Mouse (Mus musculus) kidney, embryonic 14.5 days (tissue): Measurements from ENCODE around the gene Cnnm2. TPM values are rescaled to one million over a fixed set of nuclear protein-coding genes. Genes with fewer than 3 reads are reported as not detected.

ENCODE experiments used
- ATAC-seq: fragments of 200-750 bp; cut with Nextera tagmentation; 2 replicates; pipeline ENCODE4 v1.8.0; 2017; ENCODE audit warnings: moderate number of reproducible peaks, mild to moderate bottlenecking, moderate TSS enrichment, moderate library complexity; ENCODE audit not compliant: low FRiP score, low TSS enrichment
- H3K27ac ChIP-seq: fragments of 300-500 bp; sonication (generic); 2 replicates; pipeline ENCODE4 v1.5.1; 2014; ENCODE audit warnings: low read depth, mild to moderate bottlenecking, low read length, moderate library complexity, mixed read lengths
- H3K27me3 ChIP-seq: fragments of 300-500 bp; sonication (generic); 2 replicates; pipeline ENCODE4 v1.6.1; 2014; ENCODE audit warnings: mild to moderate bottlenecking, low read length; ENCODE audit not compliant: control insufficient read depth, insufficient read depth
- H3K36me3 ChIP-seq: fragments of 300-500 bp; sonication (generic); 2 replicates; pipeline ENCODE4 v1.6.1; 2014; ENCODE audit warnings: low read length, mixed read lengths; ENCODE audit not compliant: control insufficient read depth, insufficient read depth
- H3K4me1 ChIP-seq: fragments of 300-500 bp; sonication (generic); 2 replicates; pipeline ENCODE4 v1.6.1; 2014; ENCODE audit warnings: low read length, mixed read lengths; ENCODE audit not compliant: control insufficient read depth, insufficient read depth
- H3K4me2 ChIP-seq: fragments of 300-500 bp; sonication (generic); replicated peaks from 2 replicates; pipeline ENCODE4 v1.6.1; 2014; ENCODE audit warnings: low read depth, mild to moderate bottlenecking, low read length
- H3K4me3 ChIP-seq: fragments of 300-500 bp; sonication (generic); 2 replicates; pipeline ENCODE4 v1.5.1; 2014; ENCODE audit warnings: mild to moderate bottlenecking, low read length
- H3K9ac ChIP-seq: fragments of 300-500 bp; sonication (generic); 2 replicates; pipeline ENCODE4 v1.6.1; 2014; ENCODE audit warnings: low read depth, mild to moderate bottlenecking, low read length, moderate library complexity
- H3K9me3 ChIP-seq: fragments of 300-500 bp; sonication (generic); 2 replicates; pipeline ENCODE4 v1.6.1; 2016; ENCODE audit warnings: low read length; ENCODE audit not compliant: control insufficient read depth
- WGBS: fragments of 180-500 bp; shearing (Covaris S2); extraction: QIAGEN DNeasy Blood & Tissue Kit; methylation state at CpG from one replicate; pipeline ENCODE4 v1.1.7; 2014; 5-methylcytosine and 5-hydroxymethylcytosine counted together
- polyA plus RNA-seq: library from polyadenylated mRNA; unstranded; fragments of >200 nt; fragmentation: Nextera tagmentation; extraction: Ambion mirVana; gene quantifications from 2 replicates; pipeline ENCODE4 v1.2.1, GENCODE M21; 2014

The Cnnm2 gene
- polyA plus RNA-seq, 1 experiment from 2014 or later: 6.8 TPM

- WGBS: 71% methylated on average over 3 of the region's 3 CpGs
- no peaks in the 10 kb centered on the region for H3K27me3 ChIP-seq
- H3K27ac ChIP-seq: no peak overlapping the region
- H3K4me2 ChIP-seq: no peak overlapping the region
- H3K36me3 ChIP-seq: no peaks in the 10 kb centered on the region
- no peaks in the 10 kb centered on the region for H3K4me1 ChIP-seq
- no peak overlapping the region for H3K9ac ChIP-seq
- no peak overlapping the region for H3K4me3 ChIP-seq
- ATAC-seq: no peak
- no peaks in the 10 kb centered on the region for H3K9me3 ChIP-seq
Observed at GRCm38 (mm10) chr19:46836085-46836484, 74.7 kb downstream of the Cnnm2 start.

GRCm38 (mm10) chr19:46837290-46838079, 76.1 kb downstream of the Cnnm2 start:
- ATAC-seq: no peak
- 88% methylated on average over 11 of the region's 11 CpGs for WGBS

GRCm38 (mm10) chr19:46841016-46841415, 79.6 kb downstream of the Cnnm2 start:
- no peaks in the 10 kb centered on the region for H3K27me3 ChIP-seq
- no peak overlapping the region for H3K4me2 ChIP-seq
- H3K4me1 ChIP-seq: no peaks in the 10 kb centered on the region
- H3K36me3 ChIP-seq: no peaks in the 10 kb centered on the region
- no peaks in the 10 kb centered on the region for H3K9me3 ChIP-seq
- WGBS: 83% methylated on average over 4 of the region's 4 CpGs
- H3K27ac ChIP-seq: no peak overlapping the region
- no peak for ATAC-seq
- no peak overlapping the region for H3K9ac ChIP-seq
- H3K4me3 ChIP-seq: no peak overlapping the region

More at GRCm38 (mm10) chr19:46837290-46838079, 76.1 kb downstream of the Cnnm2 start:
- no peaks in the 10 kb centered on the region for H3K9me3 ChIP-seq
- H3K4me1 ChIP-seq: no peaks in the 10 kb centered on the region
- no peak overlapping the region for H3K9ac ChIP-seq
- no peak overlapping the region for H3K4me3 ChIP-seq
- no peaks in the 10 kb centered on the region for H3K27me3 ChIP-seq
- no peaks in the 10 kb centered on the region for H3K36me3 ChIP-seq
- no peak overlapping the region for H3K4me2 ChIP-seq
- no peak overlapping the region for H3K27ac ChIP-seq

- Histone ChIP-seq H3K9me3 (no peaks in the 10 kb centered on the region), H3K4me1 (no peaks in the 10 kb centered on the region), H3K27me3 (no peaks in the 10 kb centered on the region), H3K36me3 (no peaks in the 10 kb centered on the region), H3K27ac (no peak overlapping the region), H3K4me2 (no peak overlapping the region), H3K4me3 (no peak overlapping the region), H3K9ac (no peak overlapping the region)
- WGBS: 43% methylated on average over 2 of the region's 2 CpGs
- ATAC-seq: no peak
Observed at GRCm38 (mm10) chr19:46843030-46843429, 81.6 kb downstream of the Cnnm2 start.

GRCm38 (mm10) chr19:46846056-46846455, 84.7 kb downstream of the Cnnm2 start:
- Histone ChIP-seq H3K36me3 (no peaks in the 10 kb centered on the region), H3K27me3 (no peaks in the 10 kb centered on the region), H3K9me3 (no peaks in the 10 kb centered on the region), H3K4me3 (no peak overlapping the region), H3K27ac (no peak overlapping the region), H3K4me1 (peaks cover 5% of the 10 kb centered on the region), H3K4me2 (no peak overlapping the region), H3K9ac (no peak overlapping the region)
- no peak for ATAC-seq
- 89% methylated on average over 7 of the region's 7 CpGs for WGBS

GRCm38 (mm10) chr19:46846459-46846858, 85.1 kb downstream of the Cnnm2 start:
- 82% methylated on average over 5 of the region's 5 CpGs for WGBS
- Histone ChIP-seq H3K27me3 (no peaks in the 10 kb centered on the region), H3K4me2 (no peak overlapping the region), H3K27ac (no peak overlapping the region), H3K4me3 (no peak overlapping the region), H3K9ac (no peak overlapping the region), H3K36me3 (no peaks in the 10 kb centered on the region), H3K4me1 (peaks cover 5% of the 10 kb centered on the region), H3K9me3 (no peaks in the 10 kb centered on the region)
- ATAC-seq: no peak

GRCm38 (mm10) chr19:46848381-46849268, 87.2 kb downstream of the Cnnm2 start:
- Histone ChIP-seq H3K27me3 (no peaks in the 10 kb centered on the region), H3K4me1 (peaks cover 5% of the 10 kb centered on the region), H3K9ac (no peak overlapping the region), H3K27ac (no peak overlapping the region), H3K9me3 (no peaks in the 10 kb centered on the region), H3K36me3 (no peaks in the 10 kb centered on the region), H3K4me2 (no peak overlapping the region), H3K4me3 (no peak overlapping the region)
- no peak for ATAC-seq
- WGBS: 74% methylated on average over 14 of the region's 14 CpGs

GRCm38 (mm10) chr19:46849443-46849997, 88.1 kb downstream of the Cnnm2 start:
- Histone ChIP-seq H3K9ac (no peak overlapping the region), H3K9me3 (no peaks in the 10 kb centered on the region), H3K27me3 (no peaks in the 10 kb centered on the region), H3K4me3 (no peak overlapping the region), H3K36me3 (no peaks in the 10 kb centered on the region), H3K4me1 (peaks cover 5% of the 10 kb centered on the region), H3K4me2 (no peak overlapping the region), H3K27ac (no peak overlapping the region)
- 57% methylated on average over 9 of the region's 9 CpGs for WGBS
- ATAC-seq: no peak
